Mouse (Mus musculus): ENCODE data around the gene Insr.
"Not testable (repeated sequence)": the region's sequence is repeated elsewhere in the genome, so short reads cannot be mapped to it uniquely, and the experiment has no call there.

The Insr gene

GRCm38 (mm10) chr8:3230118-3231060 is 49.0 kb downstream of the Insr start:
- no peak for DNase-seq (ENCODE audit: low spot score)

DNA sequence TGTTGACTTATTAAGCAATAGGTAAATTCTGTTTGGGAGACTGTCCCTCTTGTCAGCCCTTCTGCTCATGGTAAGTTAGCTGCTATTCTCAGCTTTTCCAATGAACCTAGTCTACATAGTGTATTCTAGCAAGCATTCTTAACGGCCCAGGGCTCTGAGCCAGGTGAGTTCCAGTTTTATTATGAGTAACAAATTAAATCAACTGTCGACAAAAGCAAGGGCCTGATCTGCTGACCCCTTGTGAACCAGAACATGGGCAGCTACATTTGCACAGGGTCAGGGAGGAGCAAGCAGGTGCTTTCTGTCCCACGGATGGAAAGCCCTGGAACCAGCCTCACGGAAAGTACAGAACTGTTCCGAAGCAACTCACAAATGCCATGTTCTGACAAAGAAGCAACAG is 52.0 kb downstream of the Insr start:
- no peak for DNase-seq (ENCODE audit: low spot score)

- no peak for DNase-seq (ENCODE audit: low spot score)
Measured at GRCm38 (mm10) chr8:3225731-3226130, 53.7 kb downstream of the Insr start.

- no peak for DNase-seq (ENCODE audit: low spot score)
Measured at GRCm38 (mm10) chr8:3225184-3225583, 54.2 kb downstream of the Insr start.

DNA sequence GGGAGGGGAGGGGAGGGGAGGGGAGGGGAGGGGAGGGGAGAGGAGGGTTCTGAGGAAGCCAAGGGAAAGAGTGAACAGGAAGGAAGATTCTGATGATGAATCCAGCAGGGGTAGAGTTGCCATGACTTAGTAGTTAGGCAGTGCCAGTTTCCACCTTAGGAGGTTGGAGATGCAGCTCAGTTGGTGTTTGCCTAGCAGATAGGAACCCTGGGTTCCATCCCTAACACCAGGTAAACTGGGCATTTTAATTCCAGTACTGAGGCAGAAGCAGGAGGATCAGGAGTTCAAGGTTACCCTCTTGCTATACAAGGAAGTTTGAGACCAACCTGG is 56.8 kb downstream of the Insr start:
- DNase-seq (ENCODE audit: low spot score) = no peak

DNA sequence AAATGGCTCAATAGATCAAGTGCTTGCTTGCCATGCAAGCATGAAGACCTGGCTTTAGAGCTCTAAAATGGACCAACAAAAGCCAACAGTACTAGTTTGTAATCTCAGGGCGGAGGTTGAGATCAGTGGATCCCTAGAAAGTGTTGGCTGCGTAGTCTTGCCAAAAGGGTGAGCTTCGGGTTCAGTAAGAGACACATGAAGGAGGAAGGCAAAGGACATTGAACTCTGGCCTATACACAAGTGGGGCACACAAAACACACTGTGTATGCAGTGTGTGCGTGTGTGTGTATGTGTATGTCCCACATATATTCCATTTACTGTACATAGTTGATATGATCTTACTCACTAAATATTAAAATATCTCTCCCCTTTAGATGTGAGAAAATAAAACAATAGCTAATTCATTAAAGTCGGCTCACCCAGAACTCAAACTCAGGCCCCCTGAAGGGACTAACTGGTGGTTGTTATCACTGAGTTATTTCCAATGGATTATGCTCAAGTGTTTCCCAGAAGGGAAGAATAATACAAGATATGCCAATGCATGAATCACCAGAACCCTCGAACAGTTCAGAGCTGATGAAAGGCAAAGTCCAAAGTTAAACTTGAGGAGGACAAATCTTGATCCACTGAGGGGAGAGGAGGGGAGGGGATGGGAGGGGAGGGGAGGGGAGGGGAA is 57.3 kb downstream of the Insr start:
- no peak for DNase-seq (ENCODE audit: low spot score)

GRCm38 (mm10) chr8:3221047-3221959 is 58.1 kb downstream of the Insr start:
- peak; percentile 96 for DNase-seq (ENCODE audit: low spot score)

- DNase-seq (ENCODE audit: low spot score) = peak; percentile 58
Measured at GRCm38 (mm10) chr8:3220502-3220901, 58.9 kb downstream of the Insr start.

GRCm38 (mm10) chr8:3219921-3220411 is 59.5 kb downstream of the Insr start:
- no peak for DNase-seq (ENCODE audit: low spot score)

- no peak for DNase-seq (ENCODE audit: low spot score)
Measured at GRCm38 (mm10) chr8:3219266-3219665, 60.2 kb downstream of the Insr start.

GRCm38 (mm10) chr8:3216541-3217092 is 62.8 kb downstream of the Insr start:
- no peak for DNase-seq (ENCODE audit: low spot score)

DNA sequence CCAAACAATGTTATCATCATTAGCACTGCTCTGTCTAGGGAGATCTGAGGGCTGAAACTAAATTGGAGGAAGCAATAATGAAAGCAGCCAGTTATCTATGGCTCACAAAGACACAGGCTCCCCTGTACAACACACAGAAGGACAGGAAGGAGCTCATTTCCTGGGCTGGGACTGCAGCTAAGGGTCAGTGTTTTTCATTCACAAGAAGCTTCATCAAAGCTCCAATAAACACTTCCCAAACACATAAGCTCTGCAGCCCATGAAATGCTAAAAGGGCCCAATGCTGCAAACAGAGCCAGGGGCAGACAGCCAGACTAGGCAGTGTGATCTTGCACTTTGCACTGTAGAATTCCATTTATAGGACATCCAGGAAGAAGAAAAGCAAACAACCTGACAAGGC is 63.9 kb downstream of the Insr start:
- DNase-seq (ENCODE audit: low spot score) = peak; percentile 28

- DNase-seq (ENCODE audit: low spot score) = no peak
Measured at GRCm38 (mm10) chr8:3214601-3215000, 64.8 kb downstream of the Insr start.

DNA sequence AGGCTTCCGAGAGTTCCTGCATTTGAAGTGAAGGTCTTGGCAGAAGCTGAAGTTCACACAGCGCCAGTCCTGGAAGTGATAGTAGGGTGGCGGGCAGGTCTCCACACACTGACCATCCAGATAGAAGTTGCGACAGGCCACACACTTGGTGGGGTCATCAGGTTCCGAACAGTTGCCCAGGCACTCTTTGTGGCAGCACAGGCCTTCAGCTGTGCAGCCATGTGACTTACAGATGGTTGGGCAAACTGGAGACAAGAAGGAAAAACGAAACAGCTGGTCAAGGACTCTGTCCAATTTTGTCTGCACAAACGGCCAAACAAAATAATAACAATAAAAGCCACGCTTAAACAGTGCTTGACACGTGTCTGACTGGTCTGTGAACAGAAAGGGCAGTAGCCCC is 68.0 kb downstream of the Insr start:
- no peak for DNase-seq (ENCODE audit: low spot score)

DNA sequence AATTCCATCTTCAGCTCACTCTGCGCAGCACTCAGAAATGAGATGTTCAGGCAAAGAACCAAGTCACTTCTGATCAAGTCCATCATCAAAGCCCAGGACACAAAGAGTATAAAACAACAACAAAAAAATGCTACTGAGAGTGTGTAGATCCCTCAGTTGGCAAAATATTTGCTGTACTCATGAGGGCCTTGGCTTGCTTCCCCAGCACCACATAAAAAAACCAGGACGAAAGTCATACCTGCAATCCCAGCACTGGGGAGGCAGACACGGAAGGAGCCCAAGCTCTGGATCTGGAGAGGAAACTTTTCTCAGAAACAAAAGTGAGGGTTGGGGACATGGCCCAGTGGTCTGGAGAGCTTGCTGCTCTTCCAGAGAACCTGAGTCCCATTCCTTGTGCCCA is 69.5 kb downstream of the Insr start:
- DNase-seq (ENCODE audit: low spot score) = no peak

DNA sequence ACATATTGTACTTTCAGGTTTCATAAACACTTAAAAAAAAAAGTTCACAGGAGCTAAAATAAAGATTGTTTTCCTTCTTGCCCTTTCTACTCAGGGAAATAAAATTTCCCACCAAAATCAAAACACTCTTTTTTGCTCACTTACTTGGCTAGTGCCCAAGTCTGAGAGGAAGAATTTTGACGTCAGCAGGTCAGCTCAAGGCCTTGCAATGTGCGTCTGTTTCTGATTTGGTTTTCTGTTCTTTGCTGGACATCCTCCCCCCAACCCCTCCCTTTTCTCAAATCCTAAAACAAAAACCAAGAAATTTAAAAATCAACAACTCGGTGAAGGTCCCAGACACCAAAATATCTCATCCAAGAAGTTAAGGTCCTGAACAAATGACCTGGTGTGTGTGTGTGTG is 70.1 kb downstream of the Insr start:
- DNase-seq (ENCODE audit: low spot score) = peak; percentile 32

- DNase-seq (ENCODE audit: low spot score) = no peak
Measured at GRCm38 (mm10) chr8:3208729-3209128, 70.7 kb downstream of the Insr start.

DNA sequence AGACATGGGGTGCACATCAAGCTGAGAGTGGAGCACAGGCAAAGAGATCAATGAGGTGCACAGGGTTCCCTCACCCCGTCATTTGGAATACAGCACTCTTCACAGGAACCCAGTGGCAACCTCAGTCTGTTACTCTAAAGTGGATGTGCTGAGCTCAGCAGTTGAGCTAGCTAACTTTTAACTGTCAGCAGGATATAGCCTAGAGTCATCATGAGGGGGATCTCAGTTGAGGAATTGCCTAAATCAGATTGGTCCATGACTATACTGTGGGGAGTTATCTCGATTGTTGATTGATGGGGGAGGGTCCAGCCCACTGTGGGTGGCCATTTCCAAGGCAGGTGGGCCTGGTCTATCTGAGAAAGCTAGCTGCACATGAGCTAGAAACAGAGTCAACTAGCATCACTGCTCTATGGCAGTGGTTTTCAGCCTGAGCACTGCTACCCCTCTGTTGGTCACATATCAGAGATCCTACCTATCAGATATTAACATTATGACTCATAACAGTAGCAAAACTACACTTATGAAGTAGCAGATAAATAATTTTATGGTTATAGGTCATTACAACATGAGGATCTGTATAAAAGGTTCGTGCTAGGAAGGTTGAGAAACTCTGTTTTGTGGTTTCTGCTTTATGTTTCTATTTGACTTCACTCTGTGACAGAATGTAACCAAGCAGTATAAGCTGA is 74.5 kb downstream of the Insr start:
- no peak for DNase-seq (ENCODE audit: low spot score)

- DNase-seq (ENCODE audit: low spot score) = no peak
Measured at GRCm38 (mm10) chr8:3202792-3203191, 76.6 kb downstream of the Insr start.

DNA sequence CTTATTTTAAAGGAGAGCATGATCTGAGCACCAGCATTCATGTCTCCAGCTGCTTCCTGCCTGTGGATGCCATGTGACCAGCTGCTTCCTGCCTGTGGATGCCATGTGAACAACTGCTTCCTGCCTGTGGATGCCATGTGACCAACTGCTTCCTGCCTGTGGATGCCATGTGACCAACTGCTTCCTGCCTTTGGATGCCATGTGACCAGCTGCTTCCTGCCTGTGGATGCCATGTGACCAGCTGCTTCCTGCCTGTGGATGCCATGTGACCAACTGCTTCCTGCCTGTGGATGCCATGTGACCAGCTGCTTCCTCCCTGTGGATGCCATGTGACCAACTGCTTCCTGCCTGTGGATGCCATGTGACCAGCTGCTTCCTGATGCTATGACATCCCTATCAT is 85.1 kb downstream of the Insr start:
- not testable (repeated sequence) for DNase-seq (ENCODE audit: low spot score)

GRCm38 (mm10) chr8:3191006-3191405 is 88.4 kb downstream of the Insr start:
- no peak for DNase-seq (ENCODE audit: low spot score)
